Mouse (Mus musculus) cerebellum, postnatal 14 days (tissue): ENCODE data around the gene Rsph9.

Experiments
- DNase-seq, 2 experiments: peaks; one replicate each; pipeline ENCODE4 v3.0.0; 2021; ENCODE audit warnings: mixed read lengths in 2 of 2

Gene Rsph9

GRCm38 (mm10) chr17:46138563-46139236 lies 5.3 kb downstream of the Rsph9 start:
- DNase-seq, result no peak

GRCm38 (mm10) chr17:46132862-46133261 lies 11.2 kb downstream of the Rsph9 start:
- DNase-seq, result no peak

GRCm38 (mm10) chr17:46132058-46132718 lies 11.8 kb downstream of the Rsph9 start:
- peak; percentile 88 to 91 for DNase-seq

GRCm38 (mm10) chr17:46129741-46130498 lies 14.1 kb downstream of the Rsph9 start:
- DNase-seq, result no peak

- DNase-seq, result no peak
Observed at GRCm38 (mm10) chr17:46127814-46128493, 16.1 kb downstream of the Rsph9 start.

GRCm38 (mm10) chr17:46126608-46127007 lies 17.4 kb downstream of the Rsph9 start:
- DNase-seq, result no peak

GRCm38 (mm10) chr17:46123953-46124700 lies 19.9 kb downstream of the Rsph9 start:
- DNase-seq, result no peak

- no peak for DNase-seq
Observed at GRCm38 (mm10) chr17:46123285-46123684, 20.7 kb downstream of the Rsph9 start.

GRCm38 (mm10) chr17:46122791-46123190 lies 21.2 kb downstream of the Rsph9 start:
- DNase-seq, result no peak

- DNase-seq, result no peak
Observed at GRCm38 (mm10) chr17:46119641-46120040, 24.4 kb downstream of the Rsph9 start.

- no peak for DNase-seq
Observed at GRCm38 (mm10) chr17:46118423-46118850, 25.6 kb downstream of the Rsph9 start.

- DNase-seq, result no peak
Observed at GRCm38 (mm10) chr17:46117623-46118422, 26.2 kb downstream of the Rsph9 start.

GRCm38 (mm10) chr17:46116881-46117280 lies 27.1 kb downstream of the Rsph9 start:
- DNase-seq, result no peak

GRCm38 (mm10) chr17:46116138-46116537 lies 27.9 kb downstream of the Rsph9 start:
- DNase-seq, result no peak

- no peak for DNase-seq
Observed at GRCm38 (mm10) chr17:46115489-46115888, 28.5 kb downstream of the Rsph9 start.

GRCm38 (mm10) chr17:46110402-46111289 lies 33.4 kb downstream of the Rsph9 start, which contains the start of gene Mrps18a:
Gene Mrps18a, plus strand, starts transcription at chr17:46110986.
- peak; percentile 88 to 89 for DNase-seq

- DNase-seq, result no peak
Observed at GRCm38 (mm10) chr17:46108286-46108685, 35.7 kb downstream of the Rsph9 start.

- DNase-seq, result peak; percentile 45 to 54
Observed at GRCm38 (mm10) chr17:46104487-46104886, 39.5 kb downstream of the Rsph9 start.

GRCm38 (mm10) chr17:46102608-46103159 lies 41.3 kb downstream of the Rsph9 start:
- no peak for DNase-seq

- DNase-seq, result no peak
Observed at GRCm38 (mm10) chr17:46101906-46102305, 42.1 kb downstream of the Rsph9 start.
